Mouse (Mus musculus) urinary bladder, postnatal 10 days (tissue): ENCODE measurements around the gene Atf6.

ENCODE experiments used
- DNase-seq: peaks from one replicate; pipeline ENCODE4 v3.0.0; 2022; ENCODE audit warnings: low spot score

Atf6 gene

GRCm38 (mm10) chr1:170771437-170772003, 96.1 kb downstream of the Atf6 start:
- DNase-seq = no peak

DNA sequence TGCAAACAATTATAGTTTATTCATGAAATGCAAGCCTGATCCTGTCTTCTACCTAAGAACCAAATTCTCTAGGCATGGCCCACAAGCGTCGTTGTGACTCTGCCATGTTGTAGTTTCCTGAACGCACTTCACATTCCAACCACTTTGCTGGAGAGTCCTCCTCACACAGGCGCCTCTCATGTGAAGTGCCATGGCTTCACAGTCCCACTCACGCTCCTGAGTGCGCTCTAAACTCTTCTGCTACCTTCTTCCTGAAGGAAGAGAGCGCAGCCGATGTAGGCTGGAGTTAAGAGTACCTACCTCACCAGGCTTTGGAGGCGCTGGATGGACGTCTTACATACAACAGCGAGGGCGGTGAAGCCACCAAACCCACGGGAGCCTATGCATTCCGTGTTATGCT, 96.9 kb downstream of the Atf6 start:
- no peak for DNase-seq

- no peak for DNase-seq
Measured at GRCm38 (mm10) chr1:170766997-170767396, 100.6 kb downstream of the Atf6 start.

- no peak for DNase-seq
Measured at GRCm38 (mm10) chr1:170764798-170765197, 102.8 kb downstream of the Atf6 start.

DNA sequence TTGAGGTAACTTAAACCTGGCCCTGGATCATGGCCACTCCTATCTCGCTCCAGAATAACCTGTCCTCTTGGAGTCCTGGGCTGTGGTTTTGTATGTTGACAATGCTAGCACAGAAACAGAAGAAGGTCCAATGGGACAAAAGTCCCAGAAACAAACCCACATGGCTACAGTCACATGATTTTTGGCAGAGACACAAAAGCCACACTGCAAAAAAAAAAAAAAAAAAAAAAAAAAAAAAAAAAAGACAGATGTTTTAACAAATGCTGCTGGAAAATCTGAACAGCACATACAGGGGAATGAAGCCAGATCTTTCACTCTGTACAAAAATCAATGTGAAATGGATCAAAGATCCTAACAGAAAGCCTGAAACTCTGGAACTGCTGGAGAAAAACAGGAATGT, 105.9 kb downstream of the Atf6 start:
- no peak for DNase-seq

- DNase-seq = no peak
Measured at GRCm38 (mm10) chr1:170753597-170753996, 114.0 kb downstream of the Atf6 start.

- DNase-seq = no peak
Measured at GRCm38 (mm10) chr1:170751797-170752196, 115.8 kb downstream of the Atf6 start.

DNA sequence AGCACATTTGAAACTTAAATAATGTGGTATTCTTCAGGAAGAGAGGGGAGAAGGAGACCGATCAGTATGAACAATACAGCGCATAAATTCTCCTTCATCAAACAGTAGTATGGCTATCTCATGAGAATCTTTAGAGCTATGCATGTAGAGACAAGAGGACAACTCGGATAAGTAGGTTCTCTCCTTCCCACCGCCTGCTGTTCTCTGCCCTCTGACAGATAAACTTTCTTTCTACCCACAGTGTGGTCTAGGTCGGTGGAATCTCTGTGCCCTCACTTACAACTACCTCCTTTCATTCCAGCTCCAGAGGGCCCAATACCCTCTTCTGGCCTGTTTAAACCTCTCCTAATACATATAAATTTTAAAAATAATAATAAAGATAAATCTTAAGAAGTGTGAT, 121.0 kb downstream of the Atf6 start:
- DNase-seq = no peak

DNA sequence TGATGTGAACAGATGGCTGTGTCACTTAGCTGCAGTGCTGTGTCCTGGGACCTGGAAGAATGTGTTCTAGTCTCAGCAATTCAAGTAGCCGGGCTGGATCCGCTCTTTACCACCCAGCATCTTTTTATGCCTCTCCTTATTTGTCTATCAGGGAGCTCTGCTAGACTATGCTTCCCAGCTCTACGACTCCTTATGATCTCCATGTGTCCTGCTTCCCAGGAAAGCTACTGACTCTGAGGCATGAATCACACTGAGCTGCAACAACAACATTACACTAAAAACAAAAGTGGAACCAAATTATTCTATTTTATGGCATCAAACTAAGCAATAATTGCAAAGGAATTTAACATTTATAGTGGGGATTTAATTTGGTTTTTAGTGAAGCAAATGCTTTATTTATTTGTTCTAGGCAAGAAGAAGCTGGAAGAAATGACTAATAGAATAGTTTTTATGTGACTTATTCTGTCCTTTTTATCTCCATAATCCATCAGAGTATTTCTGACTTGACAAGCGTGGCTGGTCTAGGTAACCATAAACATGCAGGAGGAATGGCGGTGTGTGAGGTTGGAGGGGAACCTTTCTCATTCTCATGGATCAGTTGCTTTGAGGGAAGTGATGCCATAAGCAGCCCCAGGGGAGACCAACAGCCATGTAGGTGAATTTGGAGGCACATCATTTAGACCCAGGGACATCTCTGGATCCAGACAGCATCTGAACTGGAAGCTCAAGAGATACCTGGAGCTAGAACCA, 125.9 kb downstream of the Atf6 start:
- no peak for DNase-seq

- no peak for DNase-seq
Measured at GRCm38 (mm10) chr1:170734866-170735265, 132.7 kb downstream of the Atf6 start.

GRCm38 (mm10) chr1:170732596-170732890, 135.0 kb downstream of the Atf6 start:
- DNase-seq = no peak

DNA sequence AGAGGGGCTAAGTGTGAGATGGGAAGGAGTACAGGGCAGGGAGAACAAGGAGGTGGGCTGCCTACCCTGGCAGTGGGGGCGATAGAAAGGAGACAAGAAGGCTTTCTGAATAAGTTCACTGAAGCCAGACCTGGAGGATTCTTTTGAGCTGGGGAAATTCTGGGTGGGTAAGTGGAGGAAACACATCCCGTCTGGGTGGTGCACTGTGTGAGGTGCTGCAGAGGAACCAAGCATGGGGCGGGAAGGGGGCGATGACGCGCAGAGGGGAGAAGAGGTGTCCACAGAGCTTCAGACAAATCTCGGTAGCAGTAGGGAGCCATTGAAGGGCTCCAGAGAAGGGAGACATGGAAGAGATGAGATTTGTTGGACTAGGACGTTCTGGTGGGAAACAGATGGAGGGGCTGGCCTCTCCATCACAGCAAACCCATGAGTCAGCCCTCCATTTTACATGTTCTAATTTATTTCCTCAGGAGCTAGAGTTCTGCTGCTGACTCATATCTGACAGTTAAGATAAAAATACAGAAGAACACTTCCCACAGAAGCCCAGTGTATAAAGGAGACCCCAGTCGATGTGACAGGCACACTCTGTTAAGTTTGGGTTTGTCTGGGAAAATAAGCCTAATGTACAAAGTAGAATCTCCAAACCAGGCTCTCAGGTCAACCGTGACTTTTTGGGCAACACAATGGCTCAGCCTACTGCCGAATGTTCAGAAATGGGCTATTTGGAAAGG, 135.5 kb downstream of the Atf6 start:
- DNase-seq = no peak

GRCm38 (mm10) chr1:170729267-170729962, 138.2 kb downstream of the Atf6 start:
- DNase-seq = no peak

- no peak for DNase-seq
Measured at GRCm38 (mm10) chr1:170728524-170728923, 139.0 kb downstream of the Atf6 start.

DNA sequence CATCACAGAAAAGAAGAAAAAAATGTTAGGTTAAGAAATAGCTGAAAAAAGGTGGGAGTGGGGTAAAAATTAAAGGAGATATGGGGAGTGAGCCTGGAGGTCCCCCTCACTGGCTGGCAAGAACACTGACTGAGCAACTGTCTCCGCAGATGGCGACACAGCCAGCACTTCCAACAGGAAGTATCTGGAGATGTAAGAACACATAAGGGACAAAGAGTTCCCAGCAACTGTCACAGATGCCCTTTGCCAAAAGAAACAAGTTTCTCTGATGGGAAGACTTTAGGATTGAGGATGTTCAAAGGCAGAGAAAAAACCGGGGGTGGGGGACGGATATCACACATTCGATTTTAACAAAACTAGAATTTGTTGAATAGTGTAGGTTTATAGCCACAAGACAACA, 146.0 kb downstream of the Atf6 start:
- DNase-seq = no peak

GRCm38 (mm10) chr1:170718133-170718810, 149.3 kb downstream of the Atf6 start:
- DNase-seq = no peak

DNA sequence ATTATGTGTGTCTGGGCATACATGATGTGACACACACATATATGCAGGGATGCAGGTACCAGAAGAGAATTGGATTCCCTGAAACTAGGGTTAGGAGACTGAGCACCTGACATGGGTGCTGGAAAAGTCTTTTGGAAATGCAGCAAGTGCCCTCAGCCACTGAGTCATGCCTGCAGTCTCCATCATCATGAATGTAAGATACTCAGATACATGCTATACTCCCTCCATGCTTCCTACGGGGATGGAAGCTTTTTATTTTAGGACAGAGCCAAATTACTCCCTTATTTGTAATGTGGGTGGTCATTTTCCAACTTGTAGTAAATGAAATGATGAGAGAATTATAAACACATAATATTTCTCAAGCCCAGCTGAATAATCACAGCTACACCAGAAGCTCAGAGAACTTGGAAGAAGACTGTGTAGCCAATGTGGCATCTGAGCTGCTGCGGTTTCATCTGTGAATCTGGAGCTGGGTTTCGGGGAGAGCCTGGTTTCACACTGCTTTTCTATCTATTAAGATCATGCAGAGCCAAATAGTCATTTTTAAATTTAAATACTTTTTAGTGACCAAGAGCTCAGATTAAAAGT, 150.2 kb downstream of the Atf6 start:
- no peak for DNase-seq

GRCm38 (mm10) chr1:170711731-170712130, 155.8 kb downstream of the Atf6 start:
- DNase-seq = no peak

GRCm38 (mm10) chr1:170709969-170710368, 157.6 kb downstream of the Atf6 start:
- no peak for DNase-seq

GRCm38 (mm10) chr1:170709481-170709880, 158.1 kb downstream of the Atf6 start:
- DNase-seq = no peak

- DNase-seq = no peak
Measured at GRCm38 (mm10) chr1:170709034-170709433, 158.5 kb downstream of the Atf6 start.

DNA sequence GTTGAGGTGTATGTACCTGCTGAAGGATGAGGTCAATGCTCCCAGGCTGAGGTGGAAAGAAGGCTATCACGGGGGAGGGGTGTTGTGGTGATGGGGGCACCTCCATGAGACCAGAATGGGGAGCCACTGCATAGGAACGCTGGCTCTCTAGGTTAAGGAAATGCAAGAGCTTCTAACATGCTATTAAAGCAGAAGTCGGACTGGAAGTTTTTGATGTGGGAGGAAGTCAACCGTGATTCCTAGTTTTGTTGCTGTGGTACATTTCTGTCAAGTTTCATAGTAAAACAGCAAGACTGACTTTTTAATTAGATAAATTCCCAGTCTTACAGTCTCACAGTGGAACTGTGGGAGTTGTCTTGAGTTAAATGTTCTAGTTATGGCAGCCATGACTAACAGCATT, 161.5 kb downstream of the Atf6 start:
- DNase-seq = no peak
